Mouse (Mus musculus): Measurements from ENCODE around the gene Plcl2. TPM values are rescaled to one million over a fixed set of nuclear protein-coding genes. Genes with fewer than 3 reads are reported as not detected.
"Not testable (repeated sequence)": the region's sequence is repeated elsewhere in the genome, so short reads cannot be mapped to it uniquely, and the experiment has no call there.

Plcl2 gene
- polyA plus RNA-seq, 1 experiment = 2.9 TPM

DNA sequence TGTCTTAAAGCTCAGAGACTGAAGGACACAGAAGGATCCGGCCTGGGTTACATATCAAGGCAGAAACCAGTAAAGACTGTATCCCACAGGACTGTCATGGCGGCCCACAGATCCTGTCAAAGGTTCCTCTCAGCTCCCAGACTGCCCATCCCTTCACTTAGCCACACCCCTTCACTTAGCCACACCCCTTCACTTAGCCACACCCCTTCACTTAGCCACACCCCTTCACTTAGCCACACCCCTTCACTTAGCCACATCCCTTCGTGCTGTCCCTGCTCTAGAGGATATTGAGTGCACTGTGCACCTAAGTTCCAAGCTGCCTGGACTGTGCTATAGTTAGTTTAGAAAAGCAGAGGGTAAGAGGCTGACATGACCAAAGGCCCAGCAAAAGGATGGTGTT is 118.5 kb downstream of the Plcl2 start:
- Histone ChIP-seq H3K9ac (ENCODE audit: low read depth, poor library complexity, severe bottlenecking) (no peak overlapping the region), H3K27ac (ENCODE audit: insufficient read depth, low read length) (no peak overlapping the region), H3K27me3 (ENCODE audit: control insufficient read depth, insufficient read depth, low read length, poor library complexity, severe bottlenecking) (no peaks in the 10 kb centered on the region), H3K9me3 (replicated peaks; ENCODE audit: control insufficient read depth, insufficient read depth, low read length, poor library complexity, severe bottlenecking) (no peaks in the 10 kb centered on the region), H3K36me3 (ENCODE audit: control insufficient read depth, insufficient read depth, low read length, poor library complexity, severe bottlenecking) (no peaks in the 10 kb centered on the region), H3K4me3 (ENCODE audit: low read depth, low read length) (no peak overlapping the region), H3K4me1 (ENCODE audit: control insufficient read depth, insufficient read depth, low read length) (no peaks in the 10 kb centered on the region)
- no peak for TF ChIP-seq EP300 (IDR thresholded peaks at IDR 0.05; ENCODE audit: insufficient read depth, low read depth, low read length)
- TF ChIP-seq CTCF (IDR thresholded peaks at IDR 0.05; ENCODE audit: low read depth, low read length) = no peak
- TF ChIP-seq POLR2A (IDR thresholded peaks at IDR 0.05; ENCODE audit: insufficient read depth, low read length) = no peak

DNA sequence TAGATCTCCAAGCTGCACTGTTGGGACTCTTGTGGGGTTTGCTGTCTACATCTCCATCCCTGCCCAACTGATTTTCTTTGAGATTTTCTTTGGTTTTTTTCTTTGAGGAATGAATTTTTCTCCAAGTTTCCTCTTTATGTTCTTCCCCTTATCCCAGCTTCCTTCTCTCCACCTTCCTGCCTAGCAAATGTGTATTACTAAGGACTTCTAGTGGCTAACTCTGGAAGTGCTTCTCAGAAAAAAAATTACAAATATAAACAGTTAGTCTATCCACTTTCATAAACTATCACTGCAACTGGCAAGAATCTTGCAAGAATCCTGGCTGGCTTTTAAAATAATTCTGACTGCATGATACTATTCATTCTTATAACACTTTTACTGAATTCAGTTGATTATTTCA is 119.5 kb downstream of the Plcl2 start:
- Histone ChIP-seq H3K4me1 (ENCODE audit: control insufficient read depth, insufficient read depth, low read length) (no peaks in the 10 kb centered on the region), H3K36me3 (ENCODE audit: control insufficient read depth, insufficient read depth, low read length, poor library complexity, severe bottlenecking) (no peaks in the 10 kb centered on the region), H3K4me3 (ENCODE audit: low read depth, low read length) (no peak overlapping the region), H3K27me3 (ENCODE audit: control insufficient read depth, insufficient read depth, low read length, poor library complexity, severe bottlenecking) (no peaks in the 10 kb centered on the region), H3K9ac (ENCODE audit: low read depth, poor library complexity, severe bottlenecking) (no peak overlapping the region), H3K9me3 (replicated peaks; ENCODE audit: control insufficient read depth, insufficient read depth, low read length, poor library complexity, severe bottlenecking) (no peaks in the 10 kb centered on the region), H3K27ac (ENCODE audit: insufficient read depth, low read length) (no peak overlapping the region)
- TF ChIP-seq EP300 (IDR thresholded peaks at IDR 0.05; ENCODE audit: insufficient read depth, low read depth, low read length) (no peak), POLR2A (IDR thresholded peaks at IDR 0.05; ENCODE audit: insufficient read depth, low read length) (no peak), CTCF (IDR thresholded peaks at IDR 0.05; ENCODE audit: low read depth, low read length) (no peak)

DNA sequence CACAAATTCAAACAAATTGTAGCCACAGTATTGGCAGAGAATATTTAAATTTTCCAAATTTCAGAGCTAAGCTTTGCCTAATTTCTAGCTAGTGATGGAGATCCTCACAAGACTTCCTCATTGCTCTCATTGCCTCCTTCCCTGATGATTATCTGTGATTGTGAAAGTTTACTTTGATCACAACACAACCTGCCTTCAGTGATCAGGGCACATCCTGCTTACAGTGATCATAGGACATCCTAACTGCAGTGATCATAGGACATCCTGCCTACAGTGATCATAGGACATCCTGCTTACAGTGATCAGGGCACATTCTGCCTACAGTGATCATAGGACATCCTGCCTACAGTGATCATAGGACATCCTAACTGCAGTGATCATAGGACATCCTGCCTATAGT is 121.8 kb downstream of the Plcl2 start:
- H3K4me3 ChIP-seq (ENCODE audit: low read depth, low read length); H3K9ac ChIP-seq (ENCODE audit: low read depth, poor library complexity, severe bottlenecking); H3K36me3 ChIP-seq (ENCODE audit: control insufficient read depth, insufficient read depth, low read length, poor library complexity, severe bottlenecking); H3K27ac ChIP-seq (ENCODE audit: insufficient read depth, low read length); H3K27me3 ChIP-seq (ENCODE audit: control insufficient read depth, insufficient read depth, low read length, poor library complexity, severe bottlenecking); H3K9me3 ChIP-seq (replicated peaks; ENCODE audit: control insufficient read depth, insufficient read depth, low read length, poor library complexity, severe bottlenecking); H3K4me1 ChIP-seq (ENCODE audit: control insufficient read depth, insufficient read depth, low read length): not testable (repeated sequence)

- no peak for TF ChIP-seq CTCF (IDR thresholded peaks at IDR 0.05; ENCODE audit: low read depth, low read length)
- no peak for TF ChIP-seq EP300 (IDR thresholded peaks at IDR 0.05; ENCODE audit: insufficient read depth, low read depth, low read length)
- no peak for TF ChIP-seq POLR2A (IDR thresholded peaks at IDR 0.05; ENCODE audit: insufficient read depth, low read length)
- H3K9ac ChIP-seq (ENCODE audit: low read depth, poor library complexity, severe bottlenecking) = no peak overlapping the region
- H3K9me3 ChIP-seq (replicated peaks; ENCODE audit: control insufficient read depth, insufficient read depth, low read length, poor library complexity, severe bottlenecking) = no peaks in the 10 kb centered on the region
- H3K27ac ChIP-seq (ENCODE audit: insufficient read depth, low read length) = no peak overlapping the region
- no peak overlapping the region for H3K4me3 ChIP-seq (ENCODE audit: low read depth, low read length)
- H3K4me1 ChIP-seq (ENCODE audit: control insufficient read depth, insufficient read depth, low read length) = no peaks in the 10 kb centered on the region
- H3K27me3 ChIP-seq (ENCODE audit: control insufficient read depth, insufficient read depth, low read length, poor library complexity, severe bottlenecking) = no peaks in the 10 kb centered on the region
- H3K36me3 ChIP-seq (ENCODE audit: control insufficient read depth, insufficient read depth, low read length, poor library complexity, severe bottlenecking) = no peaks in the 10 kb centered on the region
Measured at GRCm38 (mm10) chr17:50634008-50634871, 125.0 kb downstream of the Plcl2 start.

- Histone ChIP-seq H3K9ac (ENCODE audit: low read depth, poor library complexity, severe bottlenecking) (no peak overlapping the region), H3K27ac (ENCODE audit: insufficient read depth, low read length) (no peak overlapping the region), H3K27me3 (ENCODE audit: control insufficient read depth, insufficient read depth, low read length, poor library complexity, severe bottlenecking) (no peaks in the 10 kb centered on the region), H3K36me3 (ENCODE audit: control insufficient read depth, insufficient read depth, low read length, poor library complexity, severe bottlenecking) (no peaks in the 10 kb centered on the region), H3K4me3 (ENCODE audit: low read depth, low read length) (no peak overlapping the region), H3K9me3 (replicated peaks; ENCODE audit: control insufficient read depth, insufficient read depth, low read length, poor library complexity, severe bottlenecking) (no peaks in the 10 kb centered on the region), H3K4me1 (ENCODE audit: control insufficient read depth, insufficient read depth, low read length) (no peaks in the 10 kb centered on the region)
- TF ChIP-seq EP300 (IDR thresholded peaks at IDR 0.05; ENCODE audit: insufficient read depth, low read depth, low read length) (no peak), POLR2A (IDR thresholded peaks at IDR 0.05; ENCODE audit: insufficient read depth, low read length) (no peak), CTCF (IDR thresholded peaks at IDR 0.05; ENCODE audit: low read depth, low read length) (no peak)
Measured at GRCm38 (mm10) chr17:50635961-50636585, 126.9 kb downstream of the Plcl2 start.

- H3K27ac ChIP-seq (ENCODE audit: insufficient read depth, low read length) = no peak overlapping the region
- H3K9ac ChIP-seq (ENCODE audit: low read depth, poor library complexity, severe bottlenecking) = no peak overlapping the region
- no peaks in the 10 kb centered on the region for H3K4me1 ChIP-seq (ENCODE audit: control insufficient read depth, insufficient read depth, low read length)
- no peak for TF ChIP-seq POLR2A (IDR thresholded peaks at IDR 0.05; ENCODE audit: insufficient read depth, low read length)
- no peak for TF ChIP-seq CTCF (IDR thresholded peaks at IDR 0.05; ENCODE audit: low read depth, low read length)
- TF ChIP-seq EP300 (IDR thresholded peaks at IDR 0.05; ENCODE audit: insufficient read depth, low read depth, low read length) = no peak
- H3K4me3 ChIP-seq (ENCODE audit: low read depth, low read length) = no peak overlapping the region
- no peaks in the 10 kb centered on the region for H3K36me3 ChIP-seq (ENCODE audit: control insufficient read depth, insufficient read depth, low read length, poor library complexity, severe bottlenecking)
- H3K9me3 ChIP-seq (replicated peaks; ENCODE audit: control insufficient read depth, insufficient read depth, low read length, poor library complexity, severe bottlenecking) = no peaks in the 10 kb centered on the region
- H3K27me3 ChIP-seq (ENCODE audit: control insufficient read depth, insufficient read depth, low read length, poor library complexity, severe bottlenecking) = no peaks in the 10 kb centered on the region
Measured at GRCm38 (mm10) chr17:50638791-50639190, 129.6 kb downstream of the Plcl2 start.
